Mouse (Mus musculus) stomach, embryonic 16.5 days (tissue): ENCODE data around the gene Crim1. TPM values are rescaled to one million over a fixed set of nuclear protein-coding genes. Genes with fewer than 3 reads are reported as not detected.

ENCODE experiments used
- ATAC-seq: fragments of 200-750 bp; cut with Nextera tagmentation; 2 replicates; pipeline ENCODE4 v1.8.0; 2017; ENCODE audit warnings: moderate number of reproducible peaks, moderate TSS enrichment; ENCODE audit not compliant: insufficient read depth, low FRiP score
- H3K27ac ChIP-seq: fragments of 300-500 bp; sonication (generic); 2 replicates; pipeline ENCODE4 v1.5.1; 2014; ENCODE audit warnings: low read length
- H3K27me3 ChIP-seq: fragments of 300-500 bp; sonication (generic); 2 replicates; pipeline ENCODE4 v1.6.1; 2014; ENCODE audit warnings: low read length, control low read depth, mixed read lengths; ENCODE audit not compliant: control insufficient read depth, insufficient read depth
- H3K36me3 ChIP-seq: fragments of 300-500 bp; sonication (generic); 2 replicates; pipeline ENCODE4 v1.6.1; 2014; ENCODE audit warnings: low read length; ENCODE audit not compliant: control insufficient read depth, insufficient read depth
- H3K4me1 ChIP-seq: fragments of 300-500 bp; sonication (generic); 2 replicates; pipeline ENCODE4 v1.6.1; 2014; ENCODE audit warnings: low read length, control low read depth, mixed read lengths; ENCODE audit not compliant: control insufficient read depth, insufficient read depth
- H3K4me2 ChIP-seq: fragments of 300-500 bp; sonication (generic); 2 replicates; pipeline ENCODE4 v1.6.1; 2014; ENCODE audit warnings: low read depth, low read length, mixed read lengths
- H3K4me3 ChIP-seq: fragments of 300-500 bp; sonication (generic); replicated peaks from 2 replicates; pipeline ENCODE4 v1.5.1; 2014; ENCODE audit warnings: mild to moderate bottlenecking, low read length
- H3K9ac ChIP-seq: fragments of 300-500 bp; sonication (generic); 2 replicates; pipeline ENCODE4 v1.6.1; 2014; ENCODE audit warnings: low read length
- H3K9me3 ChIP-seq: fragments of 300-500 bp; sonication (generic); replicated peaks from 2 replicates; pipeline ENCODE4 v1.6.1; 2016; ENCODE audit warnings: low read length, control low read depth; ENCODE audit not compliant: control insufficient read depth
- WGBS: fragments of 180-500 bp; shearing (Covaris S2); extraction: QIAGEN DNeasy Blood & Tissue Kit; methylation state at CpG from one replicate; pipeline ENCODE4 v1.1.7; 2014; 5-methylcytosine and 5-hydroxymethylcytosine counted together
- polyA plus RNA-seq: library from polyadenylated mRNA; unstranded; fragments of >200 nt; fragmentation: Nextera tagmentation; extraction: Ambion mirVana; gene quantifications from 2 replicates; pipeline ENCODE4 v1.2.1, GENCODE M21; 2015

Crim1 gene
- 3.5 and 3.9 TPM in 2 replicates for polyA plus RNA-seq

GRCm38 (mm10) chr17:78199626-78200560 is at the start of gene Crim1:
Crim1 (plus strand) TSS chr17:78200248.
- Histone ChIP-seq H3K27ac (peak within 1 kb of the TSS; percentile 98), H3K27me3 (no peaks in the 10 kb centered on the region), H3K9ac (peak within 1 kb of the TSS; percentile 88), H3K4me3 (peak within 1 kb of the TSS; percentile 85), H3K9me3 (no peaks in the 10 kb centered on the region), H3K36me3 (no peaks in the 10 kb centered on the region), H3K4me2 (peak within 1 kb of the TSS; percentile 98), H3K4me1 (peaks cover 20% of the 10 kb centered on the region)
- peak; percentile 87 for ATAC-seq
- under 1% methylated on average over 63 of the region's 90 CpGs for WGBS

GRCm38 (mm10) chr17:78151479-78152282 is 48.4 kb upstream of the Crim1 start:
- no peaks in the 10 kb centered on the region for H3K4me1 ChIP-seq
- peak; percentile 87 for ATAC-seq
- H3K9me3 ChIP-seq, result no peaks in the 10 kb centered on the region
- H3K9ac ChIP-seq, result no peak overlapping the region
- no peaks in the 10 kb centered on the region for H3K27me3 ChIP-seq
- H3K4me2 ChIP-seq, result no peak overlapping the region
- H3K36me3 ChIP-seq, result no peaks in the 10 kb centered on the region
- WGBS, result 67% methylated on average over 13 of the region's 13 CpGs
- H3K4me3 ChIP-seq, result no peak overlapping the region
- no peak overlapping the region for H3K27ac ChIP-seq

- Histone ChIP-seq H3K4me2 (no peak overlapping the region), H3K9me3 (no peaks in the 10 kb centered on the region), H3K36me3 (no peaks in the 10 kb centered on the region), H3K27me3 (no peaks in the 10 kb centered on the region), H3K27ac (no peak overlapping the region), H3K4me1 (no peaks in the 10 kb centered on the region), H3K4me3 (no peak overlapping the region), H3K9ac (no peak overlapping the region)
- 25% methylated on average over 5 of the region's 5 CpGs for WGBS
- ATAC-seq, result peak; percentile 50; the same call in 1 of the 2 replicates
Observed at GRCm38 (mm10) chr17:78163278-78163677, 36.8 kb upstream of the Crim1 start.

- Histone ChIP-seq H3K9ac (no peak overlapping the region), H3K27me3 (no peaks in the 10 kb centered on the region), H3K9me3 (no peaks in the 10 kb centered on the region), H3K4me2 (no peak overlapping the region), H3K36me3 (no peaks in the 10 kb centered on the region), H3K4me3 (no peak overlapping the region), H3K4me1 (no peaks in the 10 kb centered on the region), H3K27ac (no peak overlapping the region)
- WGBS, result 70% methylated on average over 10 of the region's 10 CpGs
- ATAC-seq, result no peak
Observed at GRCm38 (mm10) chr17:78163724-78164236, 36.3 kb upstream of the Crim1 start.

- H3K4me2 ChIP-seq, result no peak overlapping the region
- no peaks in the 10 kb centered on the region for H3K27me3 ChIP-seq
- no peaks in the 10 kb centered on the region for H3K9me3 ChIP-seq
- H3K27ac ChIP-seq, result no peak overlapping the region
- H3K4me3 ChIP-seq, result no peak overlapping the region
- ATAC-seq, result no peak
- no peak overlapping the region for H3K9ac ChIP-seq
- no peaks in the 10 kb centered on the region for H3K36me3 ChIP-seq
- no peaks in the 10 kb centered on the region for H3K4me1 ChIP-seq
Observed at GRCm38 (mm10) chr17:78165855-78166254, 34.2 kb upstream of the Crim1 start.

DNA sequence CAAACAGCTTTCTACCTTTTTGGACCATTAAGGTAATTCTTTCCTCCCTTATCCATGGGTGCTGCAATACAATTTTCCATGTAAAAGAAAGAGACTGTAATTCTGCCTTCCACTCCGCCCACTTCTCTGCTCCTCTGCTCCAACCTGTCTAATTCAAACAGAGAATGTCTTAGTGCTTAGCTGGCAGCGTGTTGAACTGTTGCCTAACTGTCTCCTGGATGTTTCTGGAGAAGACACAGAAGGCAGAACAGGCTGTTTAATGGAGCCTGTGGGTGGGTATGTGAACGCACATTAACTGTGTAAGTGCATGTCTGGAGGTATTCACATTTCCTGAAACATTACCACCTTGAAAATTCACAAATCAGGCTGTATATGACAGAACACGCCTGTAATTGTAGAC is 33.5 kb upstream of the Crim1 start:
- H3K4me1 ChIP-seq, result no peaks in the 10 kb centered on the region
- no peak overlapping the region for H3K9ac ChIP-seq
- H3K36me3 ChIP-seq, result no peaks in the 10 kb centered on the region
- 65% methylated on average over 4 of the region's 4 CpGs for WGBS
- H3K27me3 ChIP-seq, result no peaks in the 10 kb centered on the region
- H3K27ac ChIP-seq, result no peak overlapping the region
- H3K4me2 ChIP-seq, result no peak overlapping the region
- H3K9me3 ChIP-seq, result no peaks in the 10 kb centered on the region
- no peak overlapping the region for H3K4me3 ChIP-seq
- ATAC-seq, result no peak

GRCm38 (mm10) chr17:78172371-78172770 is 27.7 kb upstream of the Crim1 start:
- Histone ChIP-seq H3K27me3 (no peaks in the 10 kb centered on the region), H3K4me2 (no peak overlapping the region), H3K4me3 (no peak overlapping the region), H3K36me3 (no peaks in the 10 kb centered on the region), H3K9ac (no peak overlapping the region), H3K4me1 (no peaks in the 10 kb centered on the region), H3K9me3 (no peaks in the 10 kb centered on the region), H3K27ac (no peak overlapping the region)
- ATAC-seq, result no peak
- WGBS, result 57% methylated on average over 2 of the region's 2 CpGs

DNA sequence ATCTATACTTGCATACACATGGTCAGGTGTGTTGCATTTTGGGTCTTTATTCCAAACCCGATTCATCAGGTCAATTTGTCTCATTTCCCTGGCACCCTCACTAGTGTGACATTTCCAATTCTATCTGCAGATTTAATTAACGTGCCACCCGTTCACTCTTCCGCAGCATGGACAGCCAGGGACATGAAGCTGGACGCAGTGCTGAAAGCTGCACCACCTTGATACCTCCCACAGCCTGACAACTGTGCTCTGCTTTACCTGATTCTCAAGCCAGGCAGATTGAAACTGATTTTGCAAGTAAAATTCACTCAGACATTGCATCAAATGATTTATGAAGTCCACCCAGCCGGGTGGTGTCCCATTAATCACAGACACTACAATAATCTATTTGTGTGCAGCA is 19.3 kb upstream of the Crim1 start:
- Histone ChIP-seq H3K36me3 (no peaks in the 10 kb centered on the region), H3K9ac (no peak overlapping the region), H3K9me3 (no peaks in the 10 kb centered on the region), H3K27ac (no peak overlapping the region), H3K27me3 (no peaks in the 10 kb centered on the region), H3K4me1 (no peaks in the 10 kb centered on the region), H3K4me3 (no peak overlapping the region), H3K4me2 (no peak overlapping the region)
- WGBS, result 85% methylated on average over 6 of the region's 6 CpGs
- no peak for ATAC-seq

GRCm38 (mm10) chr17:78196184-78196583 is 3.9 kb upstream of the Crim1 start:
- 83% methylated on average over 5 of the region's 5 CpGs for WGBS

More at GRCm38 (mm10) chr17:78196184-78196583, 3.9 kb upstream of the Crim1 start:
- Histone ChIP-seq H3K4me2 (no peak overlapping the region), H3K36me3 (no peaks in the 10 kb centered on the region), H3K27ac (no peak overlapping the region), H3K27me3 (no peaks in the 10 kb centered on the region), H3K9ac (no peak overlapping the region), H3K4me1 (no peaks in the 10 kb centered on the region), H3K4me3 (no peak overlapping the region), H3K9me3 (no peaks in the 10 kb centered on the region)
- no peak for ATAC-seq
